Mouse (Mus musculus) embryo, embryonic 10 days (tissue): ENCODE results near the gene Atf6.

Experiments
- DNase-seq: peaks from one replicate; pipeline ENCODE4 v3.0.0-alpha.2; 2015; ENCODE audit warnings: low spot score

Gene Atf6

DNA sequence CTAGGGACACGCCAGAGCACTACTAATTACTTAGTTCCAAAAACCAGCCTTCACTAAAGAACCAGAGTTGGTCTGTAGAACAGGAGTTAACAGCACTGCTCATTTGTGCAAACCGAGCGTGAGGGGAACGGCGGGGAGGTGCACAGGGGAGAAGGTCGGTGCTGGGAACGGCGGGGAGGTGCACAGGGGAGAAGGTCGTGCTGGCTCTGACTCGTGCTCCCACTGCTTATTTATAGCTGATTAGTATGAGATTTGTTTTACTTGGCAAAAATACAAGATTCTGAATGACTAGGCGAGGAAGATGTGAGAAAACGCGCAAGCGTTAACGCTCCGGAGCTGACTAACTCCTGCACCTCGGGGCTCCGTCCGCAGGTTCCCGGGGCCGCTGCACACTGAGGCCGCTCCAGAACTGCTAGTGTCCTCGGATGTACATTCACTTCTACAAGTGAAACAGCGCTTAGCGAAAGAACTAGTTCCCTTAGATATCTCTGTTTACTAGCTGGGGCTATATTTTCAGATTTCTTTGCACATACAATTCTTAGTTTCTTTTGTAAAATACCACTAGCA, 96.1 kb downstream of the Atf6 start:
- no peak for DNase-seq

DNA sequence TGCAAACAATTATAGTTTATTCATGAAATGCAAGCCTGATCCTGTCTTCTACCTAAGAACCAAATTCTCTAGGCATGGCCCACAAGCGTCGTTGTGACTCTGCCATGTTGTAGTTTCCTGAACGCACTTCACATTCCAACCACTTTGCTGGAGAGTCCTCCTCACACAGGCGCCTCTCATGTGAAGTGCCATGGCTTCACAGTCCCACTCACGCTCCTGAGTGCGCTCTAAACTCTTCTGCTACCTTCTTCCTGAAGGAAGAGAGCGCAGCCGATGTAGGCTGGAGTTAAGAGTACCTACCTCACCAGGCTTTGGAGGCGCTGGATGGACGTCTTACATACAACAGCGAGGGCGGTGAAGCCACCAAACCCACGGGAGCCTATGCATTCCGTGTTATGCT, 96.9 kb downstream of the Atf6 start:
- DNase-seq: no peak

DNA sequence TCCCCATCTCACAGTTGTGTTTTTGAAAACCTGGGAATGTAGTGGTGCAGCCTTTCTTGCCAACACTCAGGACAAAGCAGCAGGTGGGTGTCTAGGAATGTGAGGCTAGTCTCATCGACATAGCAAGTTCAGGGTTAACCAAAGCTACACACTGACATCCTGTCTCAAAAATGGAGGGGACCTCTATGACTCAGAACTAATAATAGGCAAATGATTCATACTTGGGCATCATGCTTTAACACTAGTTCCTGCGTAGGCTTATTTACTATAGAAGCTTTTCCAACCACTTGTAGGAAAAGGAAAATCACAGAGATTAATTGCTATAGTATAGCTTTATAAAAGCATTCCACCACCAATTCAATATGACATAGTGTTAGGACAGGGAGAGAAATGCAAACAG, 100.6 kb downstream of the Atf6 start:
- no peak for DNase-seq

DNA sequence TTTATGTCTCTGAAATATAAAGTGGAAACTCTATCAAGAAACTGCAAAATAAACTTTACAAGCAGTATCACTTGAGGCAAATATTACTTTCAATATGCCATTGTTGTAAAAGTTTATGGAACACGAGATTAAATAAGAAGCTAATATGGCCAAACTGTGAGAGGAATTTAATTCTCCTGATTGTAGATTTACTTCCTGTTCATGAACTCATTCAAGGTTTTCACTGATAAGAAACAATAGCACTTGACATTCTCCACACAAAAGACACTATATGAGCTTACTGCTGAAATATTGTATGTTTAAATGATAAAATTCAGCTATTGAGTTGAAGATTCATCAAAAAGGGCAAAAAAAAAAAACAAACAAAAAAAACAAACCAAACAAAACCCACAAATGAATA, 102.8 kb downstream of the Atf6 start:
- no peak for DNase-seq

DNA sequence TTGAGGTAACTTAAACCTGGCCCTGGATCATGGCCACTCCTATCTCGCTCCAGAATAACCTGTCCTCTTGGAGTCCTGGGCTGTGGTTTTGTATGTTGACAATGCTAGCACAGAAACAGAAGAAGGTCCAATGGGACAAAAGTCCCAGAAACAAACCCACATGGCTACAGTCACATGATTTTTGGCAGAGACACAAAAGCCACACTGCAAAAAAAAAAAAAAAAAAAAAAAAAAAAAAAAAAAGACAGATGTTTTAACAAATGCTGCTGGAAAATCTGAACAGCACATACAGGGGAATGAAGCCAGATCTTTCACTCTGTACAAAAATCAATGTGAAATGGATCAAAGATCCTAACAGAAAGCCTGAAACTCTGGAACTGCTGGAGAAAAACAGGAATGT, 105.9 kb downstream of the Atf6 start:
- DNase-seq: no peak

DNA sequence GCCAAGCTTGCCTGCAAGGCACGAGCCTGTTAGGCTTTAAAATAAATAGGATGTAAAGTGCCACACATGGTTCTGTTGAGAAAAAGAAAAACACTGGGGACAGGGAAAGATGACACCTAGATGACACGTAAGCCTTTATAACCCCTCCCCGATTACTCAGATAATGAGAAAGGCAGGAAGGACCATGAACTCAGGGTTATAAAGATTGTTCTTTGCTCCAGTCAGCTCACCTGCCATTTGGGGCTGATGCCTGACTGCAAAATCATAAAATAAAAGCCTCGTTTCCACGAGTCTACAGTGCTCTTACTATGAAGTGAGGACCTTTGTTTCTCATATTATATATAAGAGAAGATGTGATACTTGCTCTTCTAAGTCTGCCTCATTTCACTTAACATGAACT, 114.0 kb downstream of the Atf6 start:
- DNase-seq: no peak

DNA sequence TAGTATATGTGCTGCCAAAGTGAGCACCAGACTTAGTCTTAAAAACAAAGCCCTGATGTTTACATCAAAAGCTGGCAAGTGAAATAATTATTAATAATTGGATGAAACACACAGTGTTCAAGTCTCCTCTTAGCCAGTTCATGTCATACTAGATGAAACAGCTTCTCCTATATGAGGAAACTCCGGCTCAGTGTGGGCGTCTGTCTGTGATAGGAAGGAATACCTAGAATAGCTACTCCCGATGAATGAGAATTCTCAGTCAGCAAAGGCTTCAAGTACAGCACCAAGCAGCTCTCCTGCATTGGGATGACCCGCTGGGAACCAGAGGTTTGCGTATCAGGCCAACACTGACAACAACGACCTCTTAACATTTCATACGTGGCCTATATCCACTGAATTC, 115.8 kb downstream of the Atf6 start:
- DNase-seq: no peak

DNA sequence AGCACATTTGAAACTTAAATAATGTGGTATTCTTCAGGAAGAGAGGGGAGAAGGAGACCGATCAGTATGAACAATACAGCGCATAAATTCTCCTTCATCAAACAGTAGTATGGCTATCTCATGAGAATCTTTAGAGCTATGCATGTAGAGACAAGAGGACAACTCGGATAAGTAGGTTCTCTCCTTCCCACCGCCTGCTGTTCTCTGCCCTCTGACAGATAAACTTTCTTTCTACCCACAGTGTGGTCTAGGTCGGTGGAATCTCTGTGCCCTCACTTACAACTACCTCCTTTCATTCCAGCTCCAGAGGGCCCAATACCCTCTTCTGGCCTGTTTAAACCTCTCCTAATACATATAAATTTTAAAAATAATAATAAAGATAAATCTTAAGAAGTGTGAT, 121.0 kb downstream of the Atf6 start:
- no peak for DNase-seq

DNA sequence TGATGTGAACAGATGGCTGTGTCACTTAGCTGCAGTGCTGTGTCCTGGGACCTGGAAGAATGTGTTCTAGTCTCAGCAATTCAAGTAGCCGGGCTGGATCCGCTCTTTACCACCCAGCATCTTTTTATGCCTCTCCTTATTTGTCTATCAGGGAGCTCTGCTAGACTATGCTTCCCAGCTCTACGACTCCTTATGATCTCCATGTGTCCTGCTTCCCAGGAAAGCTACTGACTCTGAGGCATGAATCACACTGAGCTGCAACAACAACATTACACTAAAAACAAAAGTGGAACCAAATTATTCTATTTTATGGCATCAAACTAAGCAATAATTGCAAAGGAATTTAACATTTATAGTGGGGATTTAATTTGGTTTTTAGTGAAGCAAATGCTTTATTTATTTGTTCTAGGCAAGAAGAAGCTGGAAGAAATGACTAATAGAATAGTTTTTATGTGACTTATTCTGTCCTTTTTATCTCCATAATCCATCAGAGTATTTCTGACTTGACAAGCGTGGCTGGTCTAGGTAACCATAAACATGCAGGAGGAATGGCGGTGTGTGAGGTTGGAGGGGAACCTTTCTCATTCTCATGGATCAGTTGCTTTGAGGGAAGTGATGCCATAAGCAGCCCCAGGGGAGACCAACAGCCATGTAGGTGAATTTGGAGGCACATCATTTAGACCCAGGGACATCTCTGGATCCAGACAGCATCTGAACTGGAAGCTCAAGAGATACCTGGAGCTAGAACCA, 125.9 kb downstream of the Atf6 start:
- DNase-seq: no peak

DNA sequence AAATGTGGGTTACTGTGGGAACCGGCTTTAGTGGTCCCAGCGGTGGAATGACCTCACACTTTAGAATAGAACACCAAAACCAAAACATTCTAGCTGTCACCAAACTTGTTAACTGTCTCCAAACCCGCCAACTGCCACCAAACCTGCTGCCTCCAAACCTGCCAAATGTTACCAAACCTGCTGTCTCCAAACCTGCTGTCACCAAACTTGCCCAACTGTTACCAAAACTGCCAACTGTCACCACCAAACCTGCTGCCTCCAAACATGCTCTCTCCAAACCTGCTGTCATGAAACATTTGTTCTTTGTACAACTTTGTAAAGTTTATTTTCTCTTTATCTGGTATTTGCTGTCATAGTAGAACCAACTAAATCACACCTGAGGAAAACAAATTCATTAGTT, 132.7 kb downstream of the Atf6 start:
- DNase-seq: no peak

DNA sequence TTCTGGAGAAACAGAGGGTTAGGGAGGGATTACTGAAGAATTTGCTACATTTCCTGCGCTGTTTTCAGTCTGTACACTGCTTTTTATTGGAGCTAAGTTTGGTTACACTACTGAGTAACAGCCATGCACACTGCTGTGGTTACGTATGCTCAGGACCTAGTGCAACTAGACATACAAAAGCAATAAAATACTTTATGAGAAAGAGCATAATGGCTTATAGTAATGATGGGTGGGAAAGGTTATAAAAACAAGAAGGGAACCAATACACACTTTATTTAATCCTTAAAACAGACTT, 135.0 kb downstream of the Atf6 start:
- no peak for DNase-seq

DNA sequence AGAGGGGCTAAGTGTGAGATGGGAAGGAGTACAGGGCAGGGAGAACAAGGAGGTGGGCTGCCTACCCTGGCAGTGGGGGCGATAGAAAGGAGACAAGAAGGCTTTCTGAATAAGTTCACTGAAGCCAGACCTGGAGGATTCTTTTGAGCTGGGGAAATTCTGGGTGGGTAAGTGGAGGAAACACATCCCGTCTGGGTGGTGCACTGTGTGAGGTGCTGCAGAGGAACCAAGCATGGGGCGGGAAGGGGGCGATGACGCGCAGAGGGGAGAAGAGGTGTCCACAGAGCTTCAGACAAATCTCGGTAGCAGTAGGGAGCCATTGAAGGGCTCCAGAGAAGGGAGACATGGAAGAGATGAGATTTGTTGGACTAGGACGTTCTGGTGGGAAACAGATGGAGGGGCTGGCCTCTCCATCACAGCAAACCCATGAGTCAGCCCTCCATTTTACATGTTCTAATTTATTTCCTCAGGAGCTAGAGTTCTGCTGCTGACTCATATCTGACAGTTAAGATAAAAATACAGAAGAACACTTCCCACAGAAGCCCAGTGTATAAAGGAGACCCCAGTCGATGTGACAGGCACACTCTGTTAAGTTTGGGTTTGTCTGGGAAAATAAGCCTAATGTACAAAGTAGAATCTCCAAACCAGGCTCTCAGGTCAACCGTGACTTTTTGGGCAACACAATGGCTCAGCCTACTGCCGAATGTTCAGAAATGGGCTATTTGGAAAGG, 135.5 kb downstream of the Atf6 start:
- no peak for DNase-seq

DNA sequence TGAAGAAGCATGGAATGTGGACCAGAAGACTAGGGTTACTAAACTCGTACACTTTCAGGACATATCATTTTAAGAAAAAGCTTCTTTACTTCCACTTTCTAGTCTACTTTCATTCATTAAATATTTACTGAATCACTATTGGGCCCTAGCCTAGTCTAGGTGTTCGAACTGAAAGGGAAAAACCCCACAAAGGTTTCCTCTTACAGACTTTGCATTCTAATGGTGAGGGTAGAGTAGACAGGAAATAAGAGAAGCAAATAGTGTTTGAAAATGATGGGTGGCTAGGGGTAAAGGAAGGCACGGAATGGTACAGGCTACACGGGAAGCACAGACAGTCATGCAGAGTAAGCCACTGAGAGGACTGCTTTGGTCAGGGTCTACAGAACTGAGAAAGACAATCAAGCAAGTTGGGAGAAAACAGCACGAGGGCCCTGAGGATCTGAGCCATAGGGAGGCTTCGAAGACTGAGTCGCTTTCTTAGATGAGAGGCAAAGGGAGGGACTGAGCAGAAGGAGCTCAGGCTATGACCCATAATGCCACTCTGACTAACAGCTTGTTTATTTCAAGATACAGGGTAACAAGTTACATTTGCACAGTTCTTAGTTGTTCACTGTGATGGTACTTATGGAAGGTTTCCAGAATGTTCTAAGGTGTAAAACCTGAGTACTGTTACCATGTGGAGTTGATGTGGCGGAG, 138.2 kb downstream of the Atf6 start:
- no peak for DNase-seq

DNA sequence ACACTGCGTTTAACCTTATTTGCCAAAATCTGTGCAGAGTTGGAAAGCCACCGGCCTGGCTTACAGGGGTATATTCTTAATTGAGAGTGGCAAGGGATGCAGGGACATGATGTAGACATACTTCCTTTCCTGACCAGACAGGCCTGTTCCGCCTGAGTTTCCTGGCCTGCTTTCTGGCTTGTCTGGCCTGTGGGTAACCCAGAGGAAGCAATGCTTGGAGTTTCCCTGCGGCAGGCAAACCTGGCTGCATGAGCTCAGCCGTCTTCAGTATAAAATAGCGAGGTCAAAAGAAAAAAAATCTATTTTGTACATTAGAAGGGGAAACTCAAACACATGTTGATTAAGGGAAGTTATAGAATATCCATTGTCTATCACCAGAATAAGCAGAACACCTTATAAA, 139.0 kb downstream of the Atf6 start:
- DNase-seq: no peak

DNA sequence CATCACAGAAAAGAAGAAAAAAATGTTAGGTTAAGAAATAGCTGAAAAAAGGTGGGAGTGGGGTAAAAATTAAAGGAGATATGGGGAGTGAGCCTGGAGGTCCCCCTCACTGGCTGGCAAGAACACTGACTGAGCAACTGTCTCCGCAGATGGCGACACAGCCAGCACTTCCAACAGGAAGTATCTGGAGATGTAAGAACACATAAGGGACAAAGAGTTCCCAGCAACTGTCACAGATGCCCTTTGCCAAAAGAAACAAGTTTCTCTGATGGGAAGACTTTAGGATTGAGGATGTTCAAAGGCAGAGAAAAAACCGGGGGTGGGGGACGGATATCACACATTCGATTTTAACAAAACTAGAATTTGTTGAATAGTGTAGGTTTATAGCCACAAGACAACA, 146.0 kb downstream of the Atf6 start:
- DNase-seq: no peak

DNA sequence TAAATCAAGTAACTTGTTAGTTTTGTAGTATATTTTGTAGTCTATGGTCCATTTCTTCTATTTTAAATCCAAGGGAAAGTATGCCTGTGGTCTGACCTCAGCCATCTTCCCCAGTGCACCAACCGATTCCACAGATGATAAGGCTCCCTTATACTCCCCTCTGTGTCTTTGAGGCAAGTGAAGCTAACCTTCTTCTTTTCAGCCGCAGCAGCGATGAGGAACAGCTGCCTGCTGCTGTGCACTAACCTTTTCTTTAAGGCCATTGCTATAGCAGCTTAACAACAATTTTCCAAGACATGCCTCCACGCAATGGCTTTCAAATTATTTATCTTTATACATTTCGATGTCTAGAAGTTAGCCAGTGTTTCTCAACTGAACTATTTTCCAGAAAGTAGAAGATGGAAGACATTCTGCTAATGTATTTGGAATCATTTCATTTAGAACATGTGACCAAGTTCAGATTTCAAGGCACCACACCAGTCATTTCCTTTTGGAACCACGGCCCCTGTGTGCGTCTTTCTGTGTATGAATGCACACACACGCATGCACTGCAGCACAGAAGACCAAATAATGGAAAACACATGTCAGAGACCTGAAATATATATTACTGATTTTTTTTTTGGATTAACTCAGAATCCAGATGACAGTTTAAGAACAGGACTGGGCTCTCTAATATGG, 149.3 kb downstream of the Atf6 start:
- DNase-seq: no peak

DNA sequence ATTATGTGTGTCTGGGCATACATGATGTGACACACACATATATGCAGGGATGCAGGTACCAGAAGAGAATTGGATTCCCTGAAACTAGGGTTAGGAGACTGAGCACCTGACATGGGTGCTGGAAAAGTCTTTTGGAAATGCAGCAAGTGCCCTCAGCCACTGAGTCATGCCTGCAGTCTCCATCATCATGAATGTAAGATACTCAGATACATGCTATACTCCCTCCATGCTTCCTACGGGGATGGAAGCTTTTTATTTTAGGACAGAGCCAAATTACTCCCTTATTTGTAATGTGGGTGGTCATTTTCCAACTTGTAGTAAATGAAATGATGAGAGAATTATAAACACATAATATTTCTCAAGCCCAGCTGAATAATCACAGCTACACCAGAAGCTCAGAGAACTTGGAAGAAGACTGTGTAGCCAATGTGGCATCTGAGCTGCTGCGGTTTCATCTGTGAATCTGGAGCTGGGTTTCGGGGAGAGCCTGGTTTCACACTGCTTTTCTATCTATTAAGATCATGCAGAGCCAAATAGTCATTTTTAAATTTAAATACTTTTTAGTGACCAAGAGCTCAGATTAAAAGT, 150.2 kb downstream of the Atf6 start:
- DNase-seq: no peak

DNA sequence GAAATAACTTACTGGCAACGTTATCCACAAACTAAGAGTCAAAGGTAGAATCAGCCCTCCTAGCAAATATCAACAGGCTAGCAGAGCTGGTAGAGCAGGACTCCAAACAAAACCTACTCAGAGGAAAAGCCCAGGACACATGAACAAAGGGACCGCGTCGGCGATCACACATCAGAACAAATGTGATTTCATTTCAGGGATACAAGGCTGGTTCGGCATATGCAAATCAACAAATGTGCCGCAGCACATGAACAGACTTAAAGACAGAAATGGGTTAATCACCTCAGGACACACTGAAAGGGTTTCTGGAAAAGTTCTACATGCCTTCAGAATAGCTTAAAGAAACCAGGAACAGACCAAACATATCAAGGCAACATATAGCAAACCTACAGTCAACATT, 155.8 kb downstream of the Atf6 start:
- DNase-seq: no peak

DNA sequence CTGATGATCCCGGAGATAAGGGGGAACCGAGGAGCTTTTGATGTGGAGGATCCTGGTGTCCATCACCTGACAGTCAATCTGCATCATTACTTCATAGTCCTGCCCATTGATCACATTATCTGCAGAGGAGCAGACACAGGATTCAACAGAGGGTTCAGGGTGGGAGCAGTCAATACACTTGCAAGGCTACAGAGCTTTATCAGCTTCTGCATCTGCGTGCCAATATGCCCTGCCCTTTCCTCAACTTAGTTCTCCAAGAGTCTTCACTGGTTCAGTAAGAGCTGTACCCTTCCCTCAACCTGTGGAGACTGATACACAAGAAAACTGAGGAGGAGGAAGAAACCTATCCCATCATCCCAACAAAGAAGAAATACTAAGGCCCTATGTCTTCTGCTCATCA, 157.6 kb downstream of the Atf6 start:
- DNase-seq: no peak

DNA sequence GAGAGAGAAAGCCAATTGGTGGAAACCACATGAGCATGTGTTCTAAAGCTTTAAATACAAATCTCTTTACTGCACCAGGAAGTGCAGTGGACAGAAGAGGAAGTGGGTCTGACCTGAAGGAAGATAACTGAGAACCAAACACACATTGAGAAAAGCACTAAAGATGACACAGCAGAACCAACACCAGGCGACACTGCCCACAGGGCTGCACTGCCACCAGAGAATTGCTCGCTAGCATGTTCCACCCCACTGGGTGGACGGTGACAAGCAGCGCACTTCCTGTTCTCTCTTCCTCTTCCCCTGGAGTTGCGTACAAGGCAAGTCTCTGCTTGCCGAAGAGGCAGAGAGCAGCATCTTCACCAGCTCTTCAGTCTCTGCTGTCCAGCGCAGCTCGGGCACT, 158.1 kb downstream of the Atf6 start:
- DNase-seq: no peak

DNA sequence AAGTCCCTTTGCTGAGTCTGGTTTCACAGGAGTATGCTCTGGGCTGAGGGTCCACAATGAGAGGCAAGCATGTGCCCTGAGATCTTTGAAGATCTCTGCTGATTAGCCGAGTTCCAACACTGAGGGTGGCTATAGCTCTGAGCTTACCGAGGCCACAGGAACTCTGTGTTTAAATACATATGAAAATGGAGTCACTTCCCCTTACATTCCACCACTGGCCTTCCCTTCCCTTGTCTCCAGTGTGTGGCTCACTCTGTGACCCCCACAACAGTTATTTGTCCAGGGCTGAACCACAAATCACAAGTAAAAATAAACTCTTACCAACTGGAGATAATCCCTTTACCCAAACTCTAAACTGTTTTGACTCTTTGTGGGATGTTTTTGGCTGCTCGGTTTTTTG, 158.5 kb downstream of the Atf6 start:
- DNase-seq: no peak

DNA sequence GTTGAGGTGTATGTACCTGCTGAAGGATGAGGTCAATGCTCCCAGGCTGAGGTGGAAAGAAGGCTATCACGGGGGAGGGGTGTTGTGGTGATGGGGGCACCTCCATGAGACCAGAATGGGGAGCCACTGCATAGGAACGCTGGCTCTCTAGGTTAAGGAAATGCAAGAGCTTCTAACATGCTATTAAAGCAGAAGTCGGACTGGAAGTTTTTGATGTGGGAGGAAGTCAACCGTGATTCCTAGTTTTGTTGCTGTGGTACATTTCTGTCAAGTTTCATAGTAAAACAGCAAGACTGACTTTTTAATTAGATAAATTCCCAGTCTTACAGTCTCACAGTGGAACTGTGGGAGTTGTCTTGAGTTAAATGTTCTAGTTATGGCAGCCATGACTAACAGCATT, 161.5 kb downstream of the Atf6 start:
- DNase-seq: no peak
